Mouse (Mus musculus) embryo, embryonic 10 days (tissue): ENCODE measurements around the gene Dapk1.

ENCODE experiments used
- DNase-seq: peaks from one replicate; pipeline ENCODE4 v3.0.0-alpha.2; 2015; ENCODE audit warnings: low spot score

Dapk1 gene

DNA sequence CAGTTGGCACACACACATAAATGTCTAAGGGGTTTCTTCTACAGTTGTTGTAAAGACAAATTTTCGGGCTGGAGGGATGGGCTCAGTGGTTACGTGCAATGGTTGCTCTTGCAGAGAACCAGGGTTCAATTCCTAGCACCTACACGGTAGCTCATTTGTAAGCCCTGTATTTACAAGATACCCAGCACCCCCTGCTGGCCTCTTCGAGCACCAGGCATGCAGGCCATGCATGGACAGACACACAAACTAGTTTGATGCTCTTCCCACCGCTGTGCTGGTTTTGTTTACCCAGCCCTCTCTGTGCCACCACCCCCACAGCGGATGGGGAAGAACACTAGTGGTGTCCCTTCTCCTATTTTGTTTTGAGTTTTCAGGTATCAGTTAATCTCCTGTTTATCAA is 138.5 kb downstream of the Dapk1 start:
- no peak for DNase-seq

DNA sequence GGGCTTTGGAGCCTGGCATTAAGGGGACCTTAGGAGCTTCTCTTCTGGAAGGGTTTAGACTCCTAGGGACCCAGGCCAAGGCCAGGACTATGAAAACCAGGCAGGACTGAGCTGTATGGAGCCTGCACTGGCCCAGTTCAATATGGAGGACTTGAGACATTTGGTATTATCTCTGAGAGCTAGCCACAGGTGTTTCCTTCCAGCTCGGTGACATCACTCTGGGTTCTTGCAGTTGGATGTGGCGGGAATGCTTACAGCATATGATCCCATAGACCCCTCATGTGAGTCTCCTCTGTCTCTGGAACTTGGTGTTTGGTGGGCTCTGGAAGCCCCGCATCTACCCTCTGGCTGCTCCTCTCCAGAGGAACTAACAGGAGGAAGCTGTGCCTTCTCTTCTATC is 140.9 kb downstream of the Dapk1 start:
- no peak for DNase-seq

DNA sequence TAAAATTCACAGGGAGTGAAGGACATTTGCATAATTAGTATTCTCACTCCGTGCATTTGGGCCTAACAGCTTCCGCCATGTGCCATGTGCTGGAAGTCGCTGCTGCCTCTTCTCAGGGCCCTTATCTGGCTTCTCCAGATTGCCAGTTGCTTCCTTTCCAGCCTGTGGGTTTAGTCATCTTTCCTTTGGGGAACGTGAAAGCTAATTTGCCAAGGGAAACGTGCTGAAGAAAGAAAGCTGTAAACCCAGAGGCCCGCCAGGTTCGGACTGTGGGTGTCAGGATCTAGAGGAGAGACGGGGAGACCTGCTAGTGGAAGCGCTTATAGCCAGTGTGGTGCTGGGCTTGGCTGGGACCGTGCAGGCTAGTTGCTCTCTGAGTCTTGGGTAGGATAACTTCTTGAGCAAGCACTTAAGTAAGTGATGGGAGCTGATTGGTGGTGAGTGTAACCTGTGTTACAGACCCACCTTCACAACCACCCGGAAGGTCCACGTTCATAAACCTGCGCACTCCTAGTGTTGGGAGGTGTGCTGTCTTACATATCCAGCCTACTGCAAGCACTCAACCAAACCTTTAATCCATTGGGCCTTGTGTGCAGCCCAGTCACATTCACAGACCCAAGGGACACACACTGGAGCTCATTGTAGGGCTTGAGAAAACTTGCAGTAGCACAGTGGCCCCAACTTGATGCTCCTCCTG is 141.8 kb downstream of the Dapk1 start:
- DNase-seq: no peak

DNA sequence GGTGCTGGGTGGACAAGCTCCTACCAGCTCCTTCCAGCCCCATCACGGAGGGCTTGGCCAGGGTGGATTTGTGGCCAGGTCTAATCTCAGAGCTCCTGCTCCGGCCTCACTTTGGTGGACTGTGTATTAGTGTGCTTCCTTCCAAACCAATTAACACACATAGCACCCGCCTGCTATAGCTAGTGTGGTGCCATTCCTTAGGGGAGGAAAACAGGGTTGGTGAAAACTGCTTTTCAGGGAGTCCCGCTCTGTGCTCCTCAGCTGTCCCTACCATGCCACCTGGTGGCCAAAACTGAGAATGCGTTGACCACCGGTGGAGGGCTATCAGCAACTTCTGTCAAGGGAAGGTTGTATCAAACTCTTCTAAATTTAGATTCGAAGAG is 142.3 kb downstream of the Dapk1 start:
- DNase-seq: peak; percentile 87

DNA sequence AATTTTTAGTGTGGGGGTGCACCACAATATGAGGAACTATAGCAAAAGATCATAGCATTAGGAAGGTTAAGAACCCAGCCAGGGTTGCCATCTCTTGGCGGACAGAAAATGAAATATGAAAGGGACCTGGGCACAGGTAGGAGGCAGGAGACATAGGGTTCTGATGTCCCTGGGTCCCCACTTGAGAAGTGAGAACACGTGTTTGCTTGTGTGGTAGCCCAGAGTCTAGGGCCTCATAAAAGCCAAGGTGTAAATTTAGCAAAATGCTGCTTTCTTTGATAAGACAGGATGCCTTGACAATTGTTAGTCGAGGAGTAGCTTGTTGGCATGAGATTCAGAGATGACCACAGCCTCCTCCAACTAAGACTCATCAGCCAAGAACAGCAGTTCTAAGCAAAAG is 143.0 kb downstream of the Dapk1 start:
- no peak for DNase-seq

DNA sequence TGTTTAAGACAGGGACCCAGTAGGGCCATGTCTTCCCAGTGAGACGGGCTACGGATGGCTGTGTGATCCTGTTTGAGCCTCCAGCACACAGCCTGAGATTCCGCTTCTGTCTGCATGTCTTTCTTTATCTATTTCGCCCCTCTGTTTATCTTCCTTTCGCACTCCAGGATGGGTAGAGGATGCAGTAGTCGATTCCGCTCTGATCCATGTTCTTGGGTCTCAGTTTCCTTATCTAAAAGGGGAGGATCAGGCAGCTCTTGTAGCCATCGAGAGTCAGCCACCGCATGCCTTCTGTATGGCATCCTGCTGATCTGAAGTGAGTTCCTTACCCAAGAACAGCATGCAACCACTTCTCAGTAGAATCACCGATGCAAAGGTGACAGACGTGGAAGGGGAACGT is 143.6 kb downstream of the Dapk1 start:
- DNase-seq: no peak

DNA sequence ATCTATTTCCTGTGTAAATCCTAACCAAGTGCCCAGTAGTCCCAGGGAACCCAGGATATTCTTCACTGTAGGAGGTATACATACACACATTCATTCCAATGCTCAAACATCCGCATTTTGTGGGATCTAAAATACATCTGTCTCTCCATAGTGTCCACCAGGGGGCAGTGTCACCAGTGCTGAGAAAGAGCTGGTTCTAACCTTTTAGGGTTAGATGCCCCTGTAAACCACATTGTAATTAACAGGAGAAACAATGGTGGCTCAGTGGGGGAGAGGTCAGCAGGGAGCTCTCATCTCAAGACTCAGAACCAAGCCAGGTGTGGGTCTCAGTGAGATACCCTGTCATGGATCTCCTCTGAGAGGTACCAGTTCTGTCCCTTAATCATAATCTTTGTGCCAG is 144.5 kb downstream of the Dapk1 start:
- DNase-seq: peak; percentile 75

DNA sequence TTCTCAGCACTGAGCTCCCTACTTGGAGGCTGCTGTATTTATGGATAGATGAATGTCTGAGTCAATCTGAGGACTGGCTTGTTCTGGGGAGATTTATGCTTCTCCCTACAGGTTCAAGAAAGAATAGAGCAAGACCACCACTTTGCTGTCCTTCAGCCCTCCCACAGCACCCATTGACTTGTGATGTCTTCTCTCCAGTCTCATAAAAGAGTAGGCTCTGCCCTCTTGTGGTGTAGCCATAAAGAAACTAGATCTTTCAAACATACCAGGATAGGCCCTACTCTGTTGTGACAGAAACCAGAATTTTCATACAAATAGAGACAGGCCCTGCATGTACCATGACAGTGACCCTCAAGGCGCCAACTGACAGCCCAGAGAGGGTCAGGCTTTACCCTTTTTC is 145.5 kb downstream of the Dapk1 start:
- DNase-seq: no peak

DNA sequence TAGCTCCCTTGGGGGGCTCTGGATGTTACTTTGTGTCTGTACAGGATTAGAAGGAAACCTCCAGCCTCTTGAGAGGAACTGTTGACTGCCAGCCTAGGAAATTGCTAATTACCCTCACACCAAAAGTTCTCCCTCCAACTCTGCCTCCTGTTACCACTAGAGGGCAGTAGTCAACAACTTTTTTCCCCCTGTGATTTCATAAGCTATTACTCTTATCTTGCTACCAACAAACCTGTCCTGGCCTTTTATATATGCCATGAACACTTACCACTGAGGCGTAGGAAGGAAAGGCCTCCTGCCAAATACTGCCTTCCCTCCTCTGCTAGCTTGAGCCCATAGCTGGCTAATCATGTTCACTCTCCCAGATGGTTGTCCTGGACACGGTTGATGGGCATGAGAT is 146.8 kb downstream of the Dapk1 start:
- DNase-seq: no peak

DNA sequence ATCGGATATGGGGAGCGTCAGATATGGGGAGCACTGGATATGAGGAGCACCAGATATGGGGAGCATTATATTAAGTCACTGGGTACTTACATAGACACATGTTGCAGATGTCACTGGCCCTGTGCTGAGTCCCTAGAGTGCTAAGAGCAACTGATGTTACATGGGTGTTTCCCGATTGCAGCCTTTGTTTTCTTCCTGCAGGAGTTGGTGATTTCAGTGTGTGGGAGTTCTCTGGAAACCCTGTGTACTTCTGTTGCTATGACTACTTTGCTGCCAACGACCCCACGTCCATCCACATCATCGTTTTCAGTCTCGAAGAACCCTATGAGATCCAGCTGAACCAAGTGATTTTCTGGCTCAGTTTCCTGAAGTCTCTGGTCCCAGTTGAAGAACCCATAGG is 149.2 kb downstream of the Dapk1 start:
- DNase-seq: no peak

DNA sequence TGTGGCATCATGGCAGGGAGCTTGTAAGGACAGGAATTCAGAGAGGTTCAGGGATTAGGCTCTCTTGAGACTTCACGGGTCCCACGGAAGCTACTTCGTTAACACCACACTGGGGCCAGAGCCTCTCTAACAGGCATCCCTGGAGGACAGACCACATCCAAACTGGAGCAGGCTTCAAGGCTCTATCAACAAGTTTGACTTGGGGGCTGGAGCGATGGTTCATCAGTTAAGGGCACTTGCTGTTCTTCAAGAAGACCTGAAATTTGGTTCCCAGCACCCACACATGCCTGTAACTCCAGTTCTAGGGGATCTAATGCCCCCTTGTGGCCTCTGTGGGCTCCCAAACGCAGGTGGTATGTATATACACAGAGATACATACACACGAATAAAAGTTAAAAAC is 151.5 kb downstream of the Dapk1 start:
- no peak for DNase-seq

DNA sequence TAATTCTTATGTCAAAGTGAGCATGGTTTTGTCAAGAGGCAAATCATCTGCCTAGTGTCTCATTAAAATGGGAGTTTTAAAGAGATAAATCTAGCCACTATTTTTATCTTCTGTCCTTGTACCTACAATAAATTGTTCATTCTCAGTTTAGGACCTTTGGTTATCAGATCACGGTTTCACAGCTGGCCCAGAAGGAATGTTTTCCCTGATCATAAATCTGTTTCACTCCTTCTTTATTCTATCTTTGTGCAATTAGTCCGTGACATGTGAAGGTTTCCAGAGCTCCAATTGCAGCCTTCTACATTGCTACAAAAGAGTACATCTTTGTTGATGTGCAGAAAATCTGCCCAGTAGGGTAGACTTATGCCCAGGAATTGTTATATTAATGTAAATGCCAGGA is 153.5 kb downstream of the Dapk1 start:
- DNase-seq: no peak

DNA sequence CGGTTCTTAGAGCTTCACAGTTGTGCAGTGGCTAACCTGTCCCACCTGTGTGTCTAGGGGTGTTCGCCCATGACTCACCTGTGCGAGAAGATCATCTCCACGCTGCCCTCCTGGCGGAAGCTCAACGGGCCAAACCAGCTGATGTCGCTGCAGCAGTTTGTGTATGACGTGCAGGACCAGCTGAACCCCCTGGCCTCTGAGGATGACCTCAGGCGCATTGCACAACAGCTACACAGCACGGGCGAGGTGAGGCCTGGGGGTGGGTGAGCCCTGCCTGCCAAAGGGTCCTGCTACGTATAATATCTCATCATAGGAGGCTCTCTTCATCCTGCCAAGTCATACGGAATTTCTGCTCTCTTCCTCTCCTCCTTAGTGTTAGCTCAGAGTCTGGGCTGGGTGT is 155.5 kb downstream of the Dapk1 start:
- DNase-seq: no peak

DNA sequence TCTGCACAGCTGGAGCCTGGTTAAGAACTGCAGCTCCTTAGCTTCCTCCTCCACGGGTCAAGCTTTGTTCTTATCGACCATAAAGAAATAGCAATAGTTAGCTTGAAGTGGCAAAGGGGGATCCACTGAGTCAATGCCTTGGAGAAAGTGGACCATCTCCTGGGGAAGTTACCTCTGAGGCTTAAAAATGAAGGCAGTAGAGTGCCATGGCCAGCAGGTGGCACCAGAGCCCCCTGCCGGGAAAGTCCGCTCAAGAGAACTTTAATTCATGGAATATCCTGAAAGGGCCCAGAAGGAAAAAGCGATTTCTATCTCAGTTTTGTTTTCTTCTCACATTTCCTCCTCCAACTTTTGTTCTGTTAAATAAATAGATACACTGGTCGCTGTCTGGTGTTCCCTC is 157.4 kb downstream of the Dapk1 start:
- DNase-seq: peak; percentile 42

DNA sequence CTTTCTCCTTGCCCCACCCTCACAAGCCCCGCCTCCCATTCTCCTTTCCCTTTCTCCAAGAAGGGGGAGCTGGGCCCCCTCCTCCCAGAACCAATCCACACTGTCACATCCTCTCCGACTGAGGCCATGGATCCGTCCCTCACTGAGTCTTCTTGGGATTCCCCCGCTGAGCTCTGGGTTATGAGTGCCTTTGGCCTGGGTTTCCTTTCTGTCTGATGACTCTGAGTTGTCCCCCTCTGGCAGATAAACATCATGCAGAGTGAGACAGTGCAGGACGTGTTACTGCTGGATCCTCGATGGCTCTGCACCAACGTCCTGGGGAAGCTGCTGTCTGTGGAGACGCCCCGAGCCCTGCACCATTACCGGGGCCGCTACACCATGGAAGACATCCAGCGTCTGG is 158.6 kb downstream of the Dapk1 start:
- no peak for DNase-seq

DNA sequence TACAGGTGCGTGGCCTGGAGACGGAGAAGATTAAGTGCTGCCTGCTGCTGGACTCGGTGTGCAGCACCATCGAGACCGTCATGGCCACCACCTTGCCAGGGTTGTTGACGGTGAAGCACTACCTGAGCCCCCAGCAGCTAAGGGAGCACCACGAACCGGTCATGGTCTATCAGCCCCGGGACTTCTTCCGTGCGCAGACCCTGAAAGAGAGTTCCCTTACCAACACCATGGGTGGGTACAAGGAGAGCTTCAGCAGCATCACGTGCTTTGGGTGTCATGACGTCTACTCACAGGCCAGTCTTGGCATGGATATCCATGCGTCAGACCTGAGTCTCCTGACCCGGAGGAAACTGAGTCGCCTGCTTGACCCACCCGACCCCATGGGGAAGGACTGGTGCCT is 159.4 kb downstream of the Dapk1 start:
- no peak for DNase-seq

DNA sequence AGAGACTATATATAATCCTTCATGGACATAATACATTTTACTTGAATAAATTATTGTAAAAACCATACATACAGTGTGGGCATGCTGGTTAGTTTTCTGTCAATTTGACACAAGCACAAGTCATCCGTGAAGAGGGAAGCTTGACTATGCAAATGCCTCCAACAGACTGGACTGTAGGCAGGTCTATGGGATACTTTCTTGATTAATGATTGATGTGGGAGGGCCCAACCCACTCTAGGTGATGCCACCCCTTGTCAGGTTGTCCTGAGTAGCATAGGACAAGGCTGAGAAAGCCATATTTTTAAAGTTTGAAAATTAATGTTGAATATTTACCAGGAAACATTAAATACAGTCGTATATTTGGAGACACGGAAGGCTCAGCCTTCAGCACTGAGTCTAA is 178.8 kb downstream of the Dapk1 start:
- DNase-seq: no peak

DNA sequence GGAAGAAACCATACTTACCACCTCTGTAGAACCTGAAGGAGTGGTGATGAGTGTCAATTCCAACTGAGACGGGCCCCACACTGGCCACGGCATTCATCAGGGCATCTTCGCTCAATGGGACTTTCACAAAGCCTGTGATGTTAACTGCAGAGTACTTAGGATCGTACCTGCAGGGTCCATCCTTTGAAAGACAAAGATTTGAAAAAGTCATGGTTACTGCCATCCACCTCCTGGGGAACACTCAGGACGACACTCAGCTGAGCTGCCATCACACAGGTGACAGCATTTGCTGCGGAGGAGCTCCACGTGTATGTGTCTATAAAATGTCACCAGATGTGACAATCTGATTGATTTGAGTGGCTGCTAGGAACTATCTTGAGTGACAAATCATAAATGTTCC is 181.6 kb downstream of the Dapk1 start:
- DNase-seq: no peak

DNA sequence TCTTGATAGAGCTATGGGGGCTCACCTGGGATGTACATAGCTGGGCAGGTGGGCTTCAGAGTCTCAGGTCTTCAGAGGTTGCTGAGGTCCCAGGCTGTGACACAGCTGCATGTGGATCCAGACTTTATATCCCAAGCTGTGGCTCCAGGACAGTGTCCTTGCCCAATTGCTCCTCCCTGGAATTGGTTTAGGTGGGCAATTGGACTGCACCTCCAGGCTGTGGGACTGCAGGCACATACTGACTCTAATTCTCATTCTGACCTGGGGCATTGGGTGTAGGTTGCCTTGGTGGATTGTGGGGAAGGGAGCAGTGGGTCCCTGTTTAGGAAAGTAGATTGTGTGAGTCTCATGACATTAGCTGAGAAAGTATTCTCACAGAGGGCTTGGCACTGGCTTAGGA is 184.5 kb downstream of the Dapk1 start, which contains the start of gene BC051665:
BC051665 (minus strand) TSS at position 101 of the 400 bp plus-strand sequence.
- no peak for DNase-seq

DNA sequence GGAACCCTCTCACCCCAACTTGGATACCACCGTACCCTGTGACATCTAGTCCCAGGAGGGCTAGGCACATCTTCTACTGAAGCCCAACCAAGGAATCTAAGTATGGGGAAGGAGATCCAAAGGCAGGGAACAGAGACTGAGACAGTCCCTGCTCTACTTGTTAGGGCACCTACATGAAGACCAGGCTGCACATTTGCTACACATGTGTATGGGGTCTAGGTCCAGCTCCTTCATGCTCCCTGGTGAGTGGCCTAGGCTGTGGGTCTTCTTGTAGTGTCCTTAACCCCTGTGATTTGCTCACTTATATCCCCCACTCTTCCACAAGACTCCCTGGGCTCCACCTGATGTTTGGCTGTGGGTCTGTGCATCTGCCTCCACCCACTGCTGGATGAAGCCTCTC is 187.7 kb downstream of the Dapk1 start:
- no peak for DNase-seq

DNA sequence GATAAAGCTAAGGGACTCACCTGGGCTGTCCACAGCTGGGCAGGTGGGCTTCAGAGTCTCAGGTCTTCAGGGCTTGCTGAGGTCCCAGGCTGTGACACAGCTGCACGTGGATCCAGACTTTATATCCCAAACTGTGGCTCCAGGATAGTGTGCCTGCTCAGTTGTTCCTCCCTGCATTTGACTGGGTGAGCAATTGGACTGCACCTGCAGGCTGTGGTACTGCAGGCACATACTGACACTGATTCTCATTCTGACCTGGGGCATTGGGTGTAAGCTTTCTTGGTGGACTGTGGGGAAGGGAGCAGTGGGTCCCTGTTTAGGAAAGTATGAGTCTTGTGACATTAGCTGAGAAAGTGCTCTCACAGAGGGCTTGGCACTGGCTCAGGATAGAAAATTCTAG is 201.0 kb downstream of the Dapk1 start, which contains the start of gene Ctsll3:
Ctsll3 (minus strand) TSS at position 101 of the 400 bp plus-strand sequence.
- no peak for DNase-seq

DNA sequence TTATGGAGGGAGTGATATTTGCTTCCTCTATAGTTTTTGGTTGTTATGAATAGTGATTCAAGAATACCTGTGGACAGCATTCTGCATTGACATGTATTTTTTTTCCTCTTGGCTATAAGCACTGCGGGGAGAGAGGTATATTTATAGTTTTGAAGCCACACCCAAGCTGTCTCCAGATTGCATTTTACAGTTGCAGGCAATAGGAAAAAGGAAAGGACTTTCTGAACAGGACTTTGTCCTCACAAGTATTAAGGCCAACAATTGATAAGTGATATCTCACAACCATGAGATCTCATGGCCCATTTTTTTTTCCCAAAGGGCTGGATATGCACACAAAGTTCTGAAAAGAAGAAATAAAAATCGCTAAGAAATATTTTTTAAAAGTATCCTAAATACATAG is 207.9 kb downstream of the Dapk1 start:
- DNase-seq: no peak

DNA sequence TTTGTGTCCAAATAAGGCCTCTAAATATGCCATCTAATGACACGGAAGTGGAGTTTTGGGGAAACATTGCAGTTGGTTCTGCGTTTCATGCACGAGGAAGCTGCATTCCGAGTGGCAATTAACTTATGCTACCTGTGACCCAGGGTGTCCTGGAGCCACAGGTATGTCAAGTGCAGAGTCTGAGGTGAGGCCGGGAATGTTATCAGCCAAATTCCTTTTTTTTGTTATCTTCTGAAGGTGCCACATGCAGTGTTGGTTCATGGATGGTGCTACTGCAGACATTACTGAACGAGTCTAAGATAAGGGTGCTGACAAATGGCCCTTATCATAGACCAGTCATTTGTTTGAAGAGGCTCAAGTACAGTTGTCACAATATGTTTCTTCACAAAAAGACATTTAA is 211.0 kb downstream of the Dapk1 start:
- no peak for DNase-seq
